Mouse (Mus musculus) MEL (cell line): ENCODE measurements at regions not wholly inside any gene's neighbourhood (a gene's known extent, or its start where the extent isn't known, plus 50 kb on each side); places are given as distances from the start of the nearest gene placed in this dataset.

Source experiments
- DNase-seq: peaks from one replicate; pipeline ENCODE4 v3.0.0; 2011; ENCODE audit warnings: low read depth, low spot score
- H3K27ac ChIP-seq: 2 replicates; pipeline ENCODE4 v1.5.1; 2012; ENCODE audit warnings: low read depth, mild to moderate bottlenecking, control low read depth, low read length, moderate library complexity; ENCODE audit not compliant: control insufficient read depth
- H3K27me3 ChIP-seq, 2 experiments: fragments of 150-350 bp in 1 of 2; sonication (generic) in 1 of 2; 2 replicates each; pipeline ENCODE4 v1.6.1; 2012; ENCODE audit warnings: low read length in 2 of 2, mild to moderate bottlenecking in 2 of 2, improper control_type of control experiment in 1 of 2, moderate library complexity in 1 of 2; ENCODE audit not compliant: insufficient read depth in 2 of 2, control insufficient read depth in 1 of 2
- H3K36me3 ChIP-seq, 2 experiments: 2 replicates each; pipeline ENCODE4 v1.6.1; 2012 to 2014; ENCODE audit warnings: low read length in 2 of 2, improper control_type of control experiment in 1 of 2, inconsistent platforms in 1 of 2, mild to moderate bottlenecking in 1 of 2; ENCODE audit not compliant: insufficient read depth in 2 of 2, control insufficient read depth in 1 of 2
- H3K4me1 ChIP-seq, 2 experiments: fragments of 150-350 bp in 1 of 2; sonication (generic) in 1 of 2; 2 replicates each; pipeline ENCODE4 v1.6.1; 2012; ENCODE audit warnings: low read length in 2 of 2, improper control_type of control experiment in 1 of 2, mild to moderate bottlenecking in 1 of 2; ENCODE audit not compliant: insufficient read depth in 2 of 2, control insufficient read depth in 1 of 2
- H3K4me3 ChIP-seq, 2 experiments: fragments of 150-350 bp in 1 of 2; sonication (generic) in 1 of 2; 2 replicates each; pipeline ENCODE4 v1.5.1; 2012; ENCODE audit warnings: low read depth in 2 of 2, low read length in 2 of 2, mild to moderate bottlenecking in 2 of 2, moderate library complexity in 2 of 2, control low read depth in 1 of 2, improper control_type of control experiment in 1 of 2; ENCODE audit not compliant: control insufficient read depth in 1 of 2, insufficient read depth in 1 of 2
- H3K79me2 ChIP-seq: 2 replicates; pipeline ENCODE4 v1.6.1; 2012; ENCODE audit warnings: mild to moderate bottlenecking, low read length, moderate library complexity; ENCODE audit not compliant: control insufficient read depth, poor library complexity, insufficient read depth
- H3K9ac ChIP-seq: 2 replicates; pipeline ENCODE4 v1.6.1; 2012; ENCODE audit warnings: low read depth, mild to moderate bottlenecking, control low read depth, low read length, moderate library complexity; ENCODE audit not compliant: control insufficient read depth, poor library complexity, severe bottlenecking
- H3K9me3 ChIP-seq: fragments of 150-350 bp; sonication (generic); replicated peaks from 2 replicates; pipeline ENCODE4 v1.6.1; 2012; ENCODE audit warnings: mild to moderate bottlenecking, low read length, improper control_type of control experiment, moderate library complexity; ENCODE audit not compliant: insufficient read depth
- E2F4 ChIP-seq: IDR thresholded peaks from 2 replicates; pipeline ENCODE4 v1.6.1; 2011; ENCODE audit warnings: low read depth, low read length, improper control_type of control experiment, borderline replicate concordance
- EP300 ChIP-seq, 2 experiments: IDR thresholded peaks; 2 replicates each; pipeline ENCODE4 v1.6.1; 2011; ENCODE audit warnings: improper control_type of control experiment in 2 of 2, low read length in 2 of 2, low read depth in 1 of 2, mild to moderate bottlenecking in 1 of 2
- ETS1 ChIP-seq: IDR thresholded peaks from 2 replicates; pipeline ENCODE4 v1.6.1; 2012; ENCODE audit warnings: low read depth, mild to moderate bottlenecking, inconsistent platforms, low read length, improper control_type of control experiment, moderate library complexity
- GATA1 ChIP-seq: IDR thresholded peaks from 2 replicates; pipeline ENCODE4 v1.6.1; 2011; ENCODE audit warnings: low read depth, low read length, improper control_type of control experiment
- HCFC1 ChIP-seq: IDR thresholded peaks from 2 replicates; pipeline ENCODE4 v1.6.1; 2012; ENCODE audit warnings: low read depth, mild to moderate bottlenecking, inconsistent platforms, low read length, improper control_type of control experiment, moderate library complexity
- MAFK ChIP-seq: IDR thresholded peaks from 2 replicates; pipeline ENCODE4 v1.6.1; 2011; ENCODE audit warnings: low read depth, mild to moderate bottlenecking, low read length, improper control_type of control experiment, borderline replicate concordance
- MAX ChIP-seq: IDR thresholded peaks from 2 replicates; pipeline ENCODE4 v1.6.1; 2011; ENCODE audit warnings: low read length, improper control_type of control experiment
- MEF2A ChIP-seq: IDR thresholded peaks from 2 replicates; pipeline ENCODE4 v1.6.1; 2014; ENCODE audit warnings: low read depth, mild to moderate bottlenecking, inconsistent platforms, low read length, improper control_type of control experiment; ENCODE audit not compliant: poor library complexity, insufficient replicate concordance, severe bottlenecking; ENCODE audit errors: extremely low read depth
- MXI1 ChIP-seq: IDR thresholded peaks from 2 replicates; pipeline ENCODE4 v1.6.1; 2011; ENCODE audit warnings: mild to moderate bottlenecking, low read depth, low read length, improper control_type of control experiment
- NELFE ChIP-seq: IDR thresholded peaks from 2 replicates; pipeline ENCODE4 v1.6.1; 2011; ENCODE audit warnings: low read depth, low read length, improper control_type of control experiment
- POLR2A ChIP-seq, 2 experiments: IDR thresholded peaks; 2 replicates each; pipeline ENCODE4 v1.6.1; 2011 to 2012; ENCODE audit warnings: low read length in 2 of 2, mild to moderate bottlenecking in 2 of 2, control low read depth in 1 of 2, improper control_type of control experiment in 1 of 2, low read depth in 1 of 2, moderate library complexity in 1 of 2; ENCODE audit not compliant: control insufficient read depth in 1 of 2, insufficient read depth in 1 of 2, poor library complexity in 1 of 2
- SIN3A ChIP-seq: IDR thresholded peaks from 2 replicates; pipeline ENCODE4 v1.6.1; 2012; ENCODE audit warnings: low read length, improper control_type of control experiment, inconsistent platforms
- SMC3 ChIP-seq: IDR thresholded peaks from 2 replicates; pipeline ENCODE4 v1.6.1; 2011; ENCODE audit warnings: low read depth, low read length, improper control_type of control experiment
- TAL1 ChIP-seq: IDR thresholded peaks from 2 replicates; pipeline ENCODE4 v1.6.1; 2012; ENCODE audit warnings: mild to moderate bottlenecking, inconsistent platforms, low read length, moderate library complexity, mixed read lengths
- TBP ChIP-seq: IDR thresholded peaks from 2 replicates; pipeline ENCODE4 v1.8.0; 2011; ENCODE audit warnings: low read depth, low read length, improper control_type of control experiment
- TCF12 ChIP-seq: IDR thresholded peaks from 2 replicates; pipeline ENCODE4 v1.6.1; 2014; ENCODE audit warnings: low read depth, mild to moderate bottlenecking, inconsistent platforms, low read length, improper control_type of control experiment, moderate library complexity
- UBTF ChIP-seq: IDR thresholded peaks from 2 replicates; pipeline ENCODE4 v1.6.1; 2012; ENCODE audit warnings: low read depth, mild to moderate bottlenecking, inconsistent platforms, low read length, improper control_type of control experiment, moderate library complexity, borderline replicate concordance; ENCODE audit not compliant: insufficient read depth
- USF2 ChIP-seq, 2 experiments: IDR thresholded peaks; 2 replicates each; pipeline ENCODE4 v1.6.1; 2011 to 2012; ENCODE audit warnings: improper control_type of control experiment in 2 of 2, low read length in 2 of 2, borderline replicate concordance in 1 of 2, inconsistent platforms in 1 of 2, low read depth in 1 of 2, mild to moderate bottlenecking in 1 of 2; ENCODE audit not compliant: insufficient read depth in 1 of 2
- ZKSCAN1 ChIP-seq: IDR thresholded peaks from 2 replicates; pipeline ENCODE4 v1.6.1; 2012; ENCODE audit warnings: low read depth, mild to moderate bottlenecking, inconsistent platforms, low read length, improper control_type of control experiment, moderate library complexity
- ZMIZ1 ChIP-seq: IDR thresholded peaks from 2 replicates; pipeline ENCODE4 v1.6.1; 2012; ENCODE audit warnings: low read depth, mild to moderate bottlenecking, inconsistent platforms, low read length, improper control_type of control experiment, moderate library complexity

DNA sequence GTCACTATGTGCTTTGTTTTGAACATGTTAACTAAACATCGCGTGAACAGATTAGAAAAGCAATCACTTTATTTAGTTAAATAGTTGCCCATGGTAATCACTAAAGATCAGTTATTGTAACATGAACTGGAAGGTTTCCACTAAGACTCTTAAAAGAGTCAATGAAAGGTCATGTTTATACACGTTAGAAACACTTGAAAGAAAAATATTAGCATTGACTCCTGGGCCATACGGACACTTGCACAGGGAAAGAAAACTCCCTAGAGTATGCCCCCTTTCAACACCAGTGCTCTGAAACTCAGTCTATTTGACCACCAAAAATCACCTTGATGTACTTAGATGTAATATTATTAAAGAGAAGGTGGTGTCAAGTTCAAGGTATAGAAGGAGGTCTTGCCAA, 102.8 kb upstream of the Sema3e start:
- Histone ChIP-seq H3K36me3 (no peaks in the 10 kb centered on the region), H3K9me3 (no peaks in the 10 kb centered on the region), H3K4me3 (no peak overlapping the region), H3K79me2 (no peaks in the 10 kb centered on the region), H3K27ac (no peak overlapping the region), H3K4me1 (no peaks in the 10 kb centered on the region), H3K27me3 (no peaks in the 10 kb centered on the region), H3K9ac (no peak overlapping the region)
- no peak for TF ChIP-seq MEF2A
- TF ChIP-seq SIN3A, result no peak
- no peak for DNase-seq

DNA sequence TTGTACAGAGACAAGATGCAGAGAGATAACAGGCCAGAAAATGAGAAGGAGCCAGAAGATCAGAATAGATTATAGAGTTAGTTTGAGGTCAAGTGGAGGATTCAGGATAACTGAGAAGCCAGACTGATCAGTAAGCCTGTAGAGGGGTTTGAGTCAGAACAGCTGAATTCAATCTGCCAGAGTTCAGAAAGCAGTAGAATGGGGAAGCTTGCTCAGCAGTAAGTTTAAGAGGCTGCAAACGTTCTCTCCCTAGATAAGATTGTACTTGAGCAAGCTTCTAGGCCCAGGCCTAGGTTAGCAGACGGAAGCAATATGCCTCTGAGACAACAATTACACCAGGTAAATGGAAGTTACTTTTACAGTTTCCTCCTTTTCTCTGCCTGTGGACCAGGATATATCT, 94.1 kb upstream of the Sema3e start:
- Histone ChIP-seq H3K27me3 (no peaks in the 10 kb centered on the region), H3K9ac (no peak overlapping the region), H3K27ac (no peak overlapping the region), H3K4me3 (no peak overlapping the region), H3K36me3 (peaks cover 0 to 3% of the 10 kb centered on the region in 2 experiments; a peak in 2 of 4 replicates), H3K9me3 (no peaks in the 10 kb centered on the region), H3K4me1 (peaks cover 0 to 1% of the 10 kb centered on the region in 2 experiments; a peak in 1 of 4 replicates), H3K79me2 (no peaks in the 10 kb centered on the region)
- no peak for TF ChIP-seq USF2 (IDR thresholded peaks at IDR 0.05; ENCODE audit: borderline replicate concordance in 1 of 2, insufficient read depth in 1 of 2, low read depth in 1 of 2, low read length in 2 of 2)
- peak; percentile 38; the same call in 1 of the 2 replicates for TF ChIP-seq GATA1
- TF ChIP-seq TBP, result peak; percentile 97
- no peak for TF ChIP-seq SMC3
- TF ChIP-seq ZKSCAN1, result no peak
- no peak for TF ChIP-seq TAL1
- TF ChIP-seq ZMIZ1, result no peak
- TF ChIP-seq POLR2A (IDR thresholded peaks at IDR 0.05; ENCODE audit: control insufficient read depth in 1 of 2, insufficient read depth in 1 of 2, low read depth in 1 of 2, low read length in 2 of 2, poor library complexity in 1 of 2), result no peak
- TF ChIP-seq EP300 (IDR thresholded peaks at IDR 0.05; ENCODE audit: low read depth in 1 of 2, low read length in 2 of 2), result peak; percentile 13 to 34; a peak in 1 of 4 replicates
- no peak for TF ChIP-seq MAFK
- no peak for TF ChIP-seq E2F4
- TF ChIP-seq TCF12, result 0 out of 2 replicates have a peak, but pooled peaks have one; percentile 16
- TF ChIP-seq HCFC1, result no peak
- TF ChIP-seq ETS1, result peak; percentile 11; the same call in 1 of the 2 replicates
- no peak for TF ChIP-seq MAX
- no peak for TF ChIP-seq NELFE
- TF ChIP-seq UBTF, result 0 out of 2 replicates have a peak, but pooled peaks have one; percentile 67
- TF ChIP-seq MXI1, result no peak
- DNase-seq, result peak; percentile 78
